In the genomic region with DNA sequence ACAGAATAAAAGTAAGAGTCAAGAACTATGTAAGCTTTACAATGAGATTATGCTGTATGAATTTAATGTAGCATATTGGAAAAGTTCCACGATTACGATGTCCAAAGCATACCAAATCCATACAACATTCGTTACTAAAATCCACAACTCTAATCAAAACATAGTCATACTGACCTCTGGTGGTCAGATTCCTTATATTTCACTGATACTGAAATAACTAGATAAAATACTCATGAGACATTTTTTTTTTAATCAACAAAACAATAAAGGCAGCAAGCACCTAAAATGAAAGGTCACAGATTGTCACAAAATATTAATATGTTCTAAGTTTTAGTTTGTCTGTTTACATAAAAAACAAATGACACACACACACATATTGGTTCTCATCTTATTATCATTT, we compare ENCODE assay signal across 8 mouse cellular contexts. TPM values are rescaled to one million over a fixed set of nuclear protein-coding genes. Genes with fewer than 3 reads are reported as not detected.
DNase-seq lines count a peak whose midpoint lies in the region; ATAC-seq and TF ChIP-seq lines count a peak whose summit lies in the region.

No protein-coding gene starts in this region.

- no peak overlapping the region for H3K9ac ChIP-seq in intestine, postnatal 0 days (ENCODE audit: low read depth, low read length)
- no peak overlapping the region for H3K9ac ChIP-seq in neural tube, embryonic 14.5 days (replicated peaks; ENCODE audit: low read depth, low read length)

- H3K27ac ChIP-seq in intestine, postnatal 0 days (ENCODE audit: low read depth, low read length), result no peak overlapping the region
- H3K27ac ChIP-seq in neural tube, embryonic 14.5 days (ENCODE audit: low read depth, low read length), result no peak overlapping the region

- WGBS in intestine, postnatal 0 days, result 11% methylated on average over 3 of the region's 3 CpGs
- WGBS in neural tube, embryonic 14.5 days, result 31% methylated on average over 3 of the region's 3 CpGs

- no peaks in the 10 kb centered on the region for H3K9me3 ChIP-seq in intestine, postnatal 0 days (ENCODE audit: control insufficient read depth)
- no peaks in the 10 kb centered on the region for H3K9me3 ChIP-seq in neural tube, embryonic 14.5 days (ENCODE audit: control insufficient read depth, low read length)

- no peak for ATAC-seq in intestine, postnatal 0 days
- ATAC-seq in neural tube, embryonic 14.5 days (ENCODE audit: low read depth), result no peak

- H3K27me3 ChIP-seq in intestine, postnatal 0 days (replicated peaks; ENCODE audit: control insufficient read depth, insufficient read depth, low read length), result no peaks in the 10 kb centered on the region
- H3K27me3 ChIP-seq in neural tube, embryonic 14.5 days (ENCODE audit: control insufficient read depth, insufficient read depth, low read length), result no peaks in the 10 kb centered on the region

- TF ChIP-seq CTCF in intestine, postnatal 0 days (IDR thresholded peaks at IDR 0.05; ENCODE audit: low read depth), result peak; percentile 71

- H3K4me2 ChIP-seq in intestine, postnatal 0 days (replicated peaks; ENCODE audit: low read depth), result peak overlapping the region; percentile 95
- peak overlapping the region; percentile 84; the same call in 1 of the 2 replicates for H3K4me2 ChIP-seq in neural tube, embryonic 14.5 days (ENCODE audit: low read depth, low read length)

- peak overlapping the region; percentile 89; the same call in 1 of the 2 replicates for H3K4me3 ChIP-seq in intestine, postnatal 0 days (ENCODE audit: low read depth, low read length)
- H3K4me3 ChIP-seq in neural tube, embryonic 14.5 days (ENCODE audit: low read depth, low read length), result no peak overlapping the region

- DNase-seq in heart, adult 8-10 months (ENCODE audit: low spot score), result peak; percentile 28
- DNase-seq in heart, adult 9 months (ENCODE audit: low spot score in 2 of 2), result no peak
- DNase-seq in CD4-positive helper T cell, adult 2 months (ENCODE audit: low read depth, low spot score), result peak; percentile 46
- DNase-seq in embryo, embryonic 11 days, result peak; percentile 80
- DNase-seq in urinary bladder, postnatal 10 days (ENCODE audit: low spot score), result no peak
- DNase-seq in frontal cortex, postnatal 36 days (ENCODE audit: low spot score in 2 of 2), result no peak

- H3K4me1 ChIP-seq in intestine, postnatal 0 days (replicated peaks; ENCODE audit: control insufficient read depth, insufficient read depth, low read length), result no peaks in the 10 kb centered on the region
- H3K4me1 ChIP-seq in neural tube, embryonic 14.5 days (ENCODE audit: control insufficient read depth, insufficient read depth, low read length), result peaks cover 11% of the 10 kb centered on the region

- no peaks in the 10 kb centered on the region for H3K36me3 ChIP-seq in intestine, postnatal 0 days (ENCODE audit: control insufficient read depth, insufficient read depth)
- no peaks in the 10 kb centered on the region for H3K36me3 ChIP-seq in neural tube, embryonic 14.5 days (ENCODE audit: control insufficient read depth, insufficient read depth, low read length)

RNA-seq across cellular contexts. Expression of gene Ncapg, which starts 1.4 kb away (rescaled TPM):
- under 1 TPM; 0.06 to 0.63 (median 0.21) TPM for total RNA-seq in heart, adult 8-10 months (2022)
- polyA plus RNA-seq in intestine, postnatal 0 days (2015; fragmentation: Nextera tagmentation; extraction: Ambion mirVana), result 9.3 and 10.4 TPM in 2 replicates
- polyA plus RNA-seq in neural tube, embryonic 14.5 days (2014; fragmentation: Nextera tagmentation; extraction: Ambion mirVana), result 3.5 and 5.4 TPM in 2 replicates

RNA-seq across cellular contexts. Expression of gene Fam184b, which starts 28.9 kb away (rescaled TPM):
- under 1 TPM in 2 of 4 experiments, not detected in 2; 0.06 to 0.09 TPM for total RNA-seq in heart, adult 8-10 months (2022)
- polyA plus RNA-seq in intestine, postnatal 0 days (2015; fragmentation: Nextera tagmentation; extraction: Ambion mirVana), result 1.4 and 1.5 TPM in 2 replicates
- 9.5 and 9.6 TPM in 2 replicates for polyA plus RNA-seq in neural tube, embryonic 14.5 days (2014; fragmentation: Nextera tagmentation; extraction: Ambion mirVana)

Comparison
In these comparisons a context has a peak if more than half of its experiments do, and no peak if none do; other contexts are left out.
1. DNase-seq: peak in heart, adult 8-10 months (single experiment), CD4-positive helper T cell, adult 2 months (single experiment) and embryo, embryonic 11 days (single experiment); none in heart, adult 9 months (0 of 2), urinary bladder, postnatal 10 days (single experiment) and frontal cortex, postnatal 36 days (0 of 2).